Mouse (Mus musculus) cerebellum, adult (tissue): Measurements from ENCODE around the gene Nkain1.
A peak's percentile ranks its signal among the peaks of the same experiment; 100 is the strongest.

Experiments
- ATAC-seq: cut with Nextera tagmentation; 2 replicates; pipeline ENCODE4 v1.9.2; 2017; ENCODE audit warnings: mild to moderate bottlenecking, moderate library complexity, mixed read lengths; ENCODE audit not compliant: insufficient number of reproducible peaks, low FRiP score, low TSS enrichment

Nkain1 gene

GRCm38 (mm10) chr4:130574048-130574413 lies at the start of gene Nkain1:
TSS of gene Nkain1 (minus strand) at chr4:130574173.
- ATAC-seq = 0 out of 2 replicates have a peak, but pooled peaks have one; percentile 16

GRCm38 (mm10) chr4:130578734-130579274 lies 4.8 kb upstream of the Nkain1 start:
- ATAC-seq = no peak

GRCm38 (mm10) chr4:130577081-130577480 lies 3.1 kb upstream of the Nkain1 start:
- ATAC-seq = no peak

GRCm38 (mm10) chr4:130576247-130576931 lies 2.4 kb upstream of the Nkain1 start:
- no peak for ATAC-seq

GRCm38 (mm10) chr4:130575533-130575932 lies 1.6 kb upstream of the Nkain1 start:
- no peak for ATAC-seq

- ATAC-seq = no peak
Measured at GRCm38 (mm10) chr4:130574861-130575460, 988 bp upstream of the Nkain1 start.

- ATAC-seq = peak; percentile 39; the same call in 1 of the 2 replicates
Measured at GRCm38 (mm10) chr4:130573351-130574047, 474 bp downstream of the Nkain1 start.

- ATAC-seq = no peak
Measured at GRCm38 (mm10) chr4:130573012-130573350, 992 bp downstream of the Nkain1 start.

GRCm38 (mm10) chr4:130572545-130572944 lies 1.4 kb downstream of the Nkain1 start:
- 0 out of 2 replicates have a peak, but pooled peaks have one; percentile 2 for ATAC-seq

- no peak for ATAC-seq
Measured at GRCm38 (mm10) chr4:130570941-130571720, 2.8 kb downstream of the Nkain1 start.

GRCm38 (mm10) chr4:130568043-130568978 lies 5.7 kb downstream of the Nkain1 start:
- ATAC-seq = no peak

- ATAC-seq = no peak
Measured at GRCm38 (mm10) chr4:130563820-130564219, 10.2 kb downstream of the Nkain1 start.

- ATAC-seq = no peak
Measured at GRCm38 (mm10) chr4:130563260-130563756, 10.7 kb downstream of the Nkain1 start.

GRCm38 (mm10) chr4:130560576-130561310 lies 13.2 kb downstream of the Nkain1 start:
- ATAC-seq = no peak

- ATAC-seq = no peak
Measured at GRCm38 (mm10) chr4:130559220-130559619, 14.8 kb downstream of the Nkain1 start.

- ATAC-seq = peak; percentile 66
Measured at GRCm38 (mm10) chr4:130557852-130558251, 16.1 kb downstream of the Nkain1 start.

- no peak for ATAC-seq
Measured at GRCm38 (mm10) chr4:130556992-130557391, 17.0 kb downstream of the Nkain1 start.

GRCm38 (mm10) chr4:130556224-130556623 lies 17.7 kb downstream of the Nkain1 start:
- no peak; the same call in 1 of the 2 replicates for ATAC-seq

- no peak for ATAC-seq
Measured at GRCm38 (mm10) chr4:130553121-130553448, 20.9 kb downstream of the Nkain1 start.
